Mouse (Mus musculus) ES-Bruce4 (cell line): ENCODE data around the gene Camta2.

Experiments used
- CTCF ChIP-seq: IDR thresholded peaks from one replicate; pipeline ENCODE4 v1.8.1; 2011; ENCODE audit warnings: low read depth, low read length
- EP300 ChIP-seq: IDR thresholded peaks from 2 replicates; pipeline ENCODE4 v1.6.1; 2011; ENCODE audit warnings: low read depth, low read length; ENCODE audit not compliant: insufficient read depth

DNA sequence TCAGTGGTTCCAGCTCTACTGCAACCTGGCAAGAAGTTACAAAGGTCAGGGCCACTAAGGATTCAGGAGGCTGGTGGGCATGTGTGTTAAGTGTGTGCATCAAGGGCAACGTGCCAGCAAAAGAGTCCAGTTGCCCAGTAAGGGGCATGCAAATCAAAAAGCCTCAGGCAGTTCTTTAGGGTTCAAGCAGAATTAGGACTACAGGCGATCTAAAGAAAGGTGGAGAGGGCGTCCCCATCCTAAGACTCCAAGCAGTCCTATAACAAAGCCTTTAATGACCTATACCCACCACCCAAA lies 41.7 kb downstream of the Camta2 start:
- TF ChIP-seq CTCF (no peak), EP300 (no peak)
